Comparison of ENCODE assay signal across 8 mouse cellular contexts in genomic region chr12:118301866-118302835, GRCm38 (mm10). TPM values are rescaled to one million over a fixed set of nuclear protein-coding genes. Genes with fewer than 3 reads are reported as not detected.
A peak's percentile ranks its signal among the peaks of the same experiment; 100 is the strongest.
DNase-seq lines count a peak whose midpoint lies in the region; ATAC-seq and TF ChIP-seq lines count a peak whose summit lies in the region.

No protein-coding gene starts in this region.

- H3K27ac ChIP-seq in cortical plate, adult 2 months (ENCODE audit: insufficient read depth, low read length): peak overlapping the region; percentile 96

- peaks cover 16% of the 10 kb centered on the region for H3K36me3 ChIP-seq in megakaryocyte, embryonic 14.5 days (replicated peaks; ENCODE audit: low read length)

- no peaks in the 10 kb centered on the region for H3K27me3 ChIP-seq in megakaryocyte, embryonic 14.5 days (replicated peaks)

- no peaks in the 10 kb centered on the region for H3K9me3 ChIP-seq in megakaryocyte, embryonic 14.5 days

- H3K4me3 ChIP-seq in cortical plate, adult 2 months (ENCODE audit: insufficient read depth, low read length): peak overlapping the region; percentile 84
- H3K4me3 ChIP-seq in megakaryocyte, embryonic 14.5 days (replicated peaks): peak overlapping the region; percentile 98

- peak; percentile 77 for ATAC-seq in activated CD4-positive, CD25-positive, alpha-beta regulatory T cell, adult 4 months

- peak; percentile 50; the same call in 1 of the 2 replicates for TF ChIP-seq POLR2A in cortical plate, adult 2 months (IDR thresholded peaks at IDR 0.05; ENCODE audit: extremely low read depth, insufficient read depth, low read length)

- peak; percentile 99 to 100 for DNase-seq in gastrocnemius, adult 8-10 months (ENCODE audit: low spot score in 2 of 2)
- peak; percentile 68 for DNase-seq in hindlimb bud, embryonic 11.5 days (ENCODE audit: extremely low spot score, low read depth, low spot score)
- peak; percentile 93 to 99 for DNase-seq in left cerebral cortex, adult 8-10 months (ENCODE audit: low spot score in 2 of 2)
- peak; percentile 99 for DNase-seq in right cerebral cortex, postnatal 10 days (ENCODE audit: low spot score in 2 of 2)
- peak; percentile 98 for DNase-seq in urinary bladder, postnatal 25 days (ENCODE audit: low spot score)

- peaks cover 4% of the 10 kb centered on the region; the same call in 1 of the 2 replicates for H3K4me1 ChIP-seq in cortical plate, adult 2 months (ENCODE audit: control insufficient read depth, insufficient read depth, low read length)
- peaks cover 34% of the 10 kb centered on the region for H3K4me1 ChIP-seq in megakaryocyte, embryonic 14.5 days

- TF ChIP-seq CTCF in cortical plate, adult 2 months (IDR thresholded peaks at IDR 0.05; ENCODE audit: extremely low read depth, insufficient read depth, low read length): no peak

RNA-seq across cellular contexts. Expression of gene Sp4, which starts 0.9 kb away (rescaled TPM):
- polyA plus RNA-seq in activated CD4-positive, CD25-positive, alpha-beta regulatory T cell, adult 4 months (2017; shearing (Covaris generic)): 10 to 100 TPM; 19.3 TPM
- polyA plus RNA-seq in cortical plate, adult 2 months (2012; rRNA removed): 9.6 and 9.7 TPM in 2 replicates
- total RNA-seq in gastrocnemius, adult 8-10 months (2022): 10 to 100 TPM in 3 of 4 experiments, 1 to 10 TPM in 1; 9.9 to 13.7 (median 11.5) TPM
- total RNA-seq in left cerebral cortex, adult 8-10 months (2022): 10 to 100 TPM; 28.0 to 35.5 (median 31.6) TPM
- 2.6 TPM in 1 of 2 replicates, not detected in the other for polyA plus RNA-seq in megakaryocyte, embryonic 14.5 days (2012; ENCODE audit: insufficient read depth, low replicate concordance)

Comparison
In these comparisons a context has a peak if more than half of its experiments do, and no peak if none do; other contexts are left out.
1. Peak in every context shown above with its lines: DNase-seq, ATAC-seq, H3K4me3 ChIP-seq and H3K27ac ChIP-seq.